Mouse (Mus musculus) B cell, adult 62 days (primary cell): ENCODE data around the gene Olfr1487. TPM values are rescaled to one million over a fixed set of nuclear protein-coding genes. Genes with fewer than 3 reads are reported as not detected.

Source experiments
- total RNA-seq: library from RNA; stranded (reverse); gene quantifications from 4 replicates; pipeline ENCODE4 v1.2.4, GENCODE M21; 2023

Gene Olfr1487
- total RNA-seq = not detected in 4 replicates

GRCm38 (mm10) chr19:13617075-13617474 lies at the start of gene Olfr1487:
TSS of gene Olfr1487 (plus strand) at chr19:13617375.

GRCm38 (mm10) chr19:13583211-13583610 lies 34.0 kb upstream of the Olfr1487 start, which contains the start of gene Olfr1484:
TSS of gene Olfr1484 (plus strand) at chr19:13583511.

GRCm38 (mm10) chr19:13631321-13631720 lies 14.1 kb downstream of the Olfr1487 start, which contains the start of gene Olfr1489:
TSS of gene Olfr1489 (plus strand) at chr19:13631621.

GRCm38 (mm10) chr19:13650791-13651190 lies 33.6 kb downstream of the Olfr1487 start, which contains the start of gene Olfr1490:
TSS of gene Olfr1490 (plus strand) at chr19:13651091.

Other genes starting within 250 kb of the Olfr1487 start
- not detected in 4 replicates for gene Olfr1469, start 209.5 kb upstream of the Olfr1487 start, total RNA-seq
- not detected in 4 replicates for gene Olfr1471, start 174.0 kb upstream of the Olfr1487 start, total RNA-seq
- gene Olfr1472, start 161.3 kb upstream of the Olfr1487 start, total RNA-seq = not detected in 4 replicates
- not detected in 4 replicates for gene Olfr1474, start 147.8 kb upstream of the Olfr1487 start, total RNA-seq
- gene Olfr1475, start 137.2 kb upstream of the Olfr1487 start, total RNA-seq = not detected in 4 replicates
- gene Olfr1477, start 116.8 kb upstream of the Olfr1487 start, total RNA-seq = not detected in 4 replicates
- not detected in 4 replicates for gene Olfr1480, start 89.5 kb upstream of the Olfr1487 start, total RNA-seq
- not detected in 4 replicates for gene Olfr1484, start 33.9 kb upstream of the Olfr1487 start, total RNA-seq
- gene Olfr1489, start 14.2 kb downstream of the Olfr1487 start, total RNA-seq = not detected in 4 replicates
- gene Olfr1490, start 33.7 kb downstream of the Olfr1487 start, total RNA-seq = not detected in 4 replicates
- not detected in 4 replicates for gene Olfr1491, start 79.9 kb downstream of the Olfr1487 start, total RNA-seq
- gene Olfr1493-ps1, start 105.9 kb downstream of the Olfr1487 start, total RNA-seq = not detected in 4 replicates
- gene Olfr1494, start 122.4 kb downstream of the Olfr1487 start, total RNA-seq = not detected in 4 replicates
- not detected in 4 replicates for gene Olfr1495, start 147.2 kb downstream of the Olfr1487 start, total RNA-seq
- not detected in 4 replicates for gene Olfr1496, start 160.5 kb downstream of the Olfr1487 start, total RNA-seq
- gene Olfr1497, start 180.8 kb downstream of the Olfr1487 start, total RNA-seq = not detected in 4 replicates
- gene Olfr1499, start 202.1 kb downstream of the Olfr1487 start, total RNA-seq = not detected in 4 replicates
- not detected in 4 replicates for gene Olfr1500, start 213.1 kb downstream of the Olfr1487 start, total RNA-seq
- gene Olfr1501, start 233.3 kb downstream of the Olfr1487 start, total RNA-seq = not detected in 4 replicates
- not detected in 4 replicates for gene Olfr1502, start 244.4 kb downstream of the Olfr1487 start, total RNA-seq